Mouse (Mus musculus) CH12.LX (cell line): ENCODE measurements around the gene Socs2.

Experiments
- EP300 ChIP-seq: IDR thresholded peaks from 2 replicates; pipeline ENCODE4 v1.6.1; 2011; ENCODE audit warnings: low read length, improper control_type of control experiment
- TBP ChIP-seq: conservative IDR thresholded peaks from 2 replicates; pipeline ENCODE4 v1.6.1; 2011; ENCODE audit warnings: low read depth, low read length, improper control_type of control experiment

DNA sequence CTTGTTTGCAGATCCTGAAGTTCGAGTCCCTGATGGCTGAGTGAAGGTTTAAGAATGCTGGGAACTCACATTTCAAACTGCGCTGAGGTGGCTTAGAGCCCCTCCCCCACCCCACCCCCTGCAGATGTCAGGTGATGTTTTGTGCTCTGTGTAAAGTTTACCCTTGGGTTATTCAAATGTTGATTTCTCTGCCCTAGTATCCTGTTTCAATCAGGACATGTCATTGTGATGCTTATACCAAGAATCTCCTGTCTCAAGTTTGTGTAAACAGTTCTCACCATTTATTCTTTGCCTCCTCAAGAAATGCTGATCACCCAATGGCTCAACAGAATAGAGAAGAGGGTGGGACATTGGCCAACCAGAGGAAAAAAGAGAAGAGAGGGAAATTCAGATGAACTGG lies 39.1 kb upstream of the Socs2 start:
- no peak for TF ChIP-seq EP300
- no peak for TF ChIP-seq TBP
